In genomic region chr1:75421794-75422193, GRCm38 (mm10) we compare ENCODE assay signal across 10 mouse cellular contexts. TPM values are rescaled to one million over a fixed set of nuclear protein-coding genes. Genes with fewer than 3 reads are reported as not detected.
A peak's percentile ranks its signal among the peaks of the same experiment; 100 is the strongest.
DNase-seq lines count a peak whose midpoint lies in the region; ATAC-seq and TF ChIP-seq lines count a peak whose summit lies in the region.
"Had no signal": no experiment of that assay in that cellular context is flagged by ENCODE, and none has a peak within 500 bp of the region (broad histone marks: within the 10 kb centered on the region; RNA-seq: fewer than 3 reads in every experiment).

No protein-coding gene starts in this region.

- ATAC-seq in lung, embryonic 14.5 days (ENCODE audit: insufficient read depth): no peak
- peak; percentile 10 for ATAC-seq in limb, embryonic 13.5 days (ENCODE audit: low FRiP score, low read depth)
- no peak for ATAC-seq in stomach, embryonic 16.5 days (ENCODE audit: insufficient read depth, low FRiP score)

- H3K4me3 ChIP-seq in lung, embryonic 14.5 days (ENCODE audit: low read depth, low read length): 0 out of 2 replicates have a peak overlapping the region, but pooled peaks have one; percentile 6
- peak overlapping the region; percentile 45 for H3K4me3 ChIP-seq in limb, embryonic 13.5 days
- no peak overlapping the region for H3K4me3 ChIP-seq in stomach, embryonic 16.5 days (replicated peaks; ENCODE audit: low read length)
- H3K4me3 ChIP-seq: layer of hippocampus, adult 2 months had no signal

- WGBS in lung, embryonic 14.5 days: 26% methylated on average over 20 of the region's 20 CpGs
- WGBS in limb, embryonic 13.5 days: 12% methylated on average over 20 of the region's 20 CpGs
- WGBS in stomach, embryonic 16.5 days: 26% methylated on average over 20 of the region's 20 CpGs

- H3K4me1 ChIP-seq in lung, embryonic 14.5 days (ENCODE audit: insufficient read depth): 0 out of 2 replicates have a peak, but pooled peaks cover 6% of the 10 kb centered on the region
- H3K4me1 ChIP-seq in limb, embryonic 13.5 days: peaks cover 23% of the 10 kb centered on the region
- peaks cover 4% of the 10 kb centered on the region; the same call in 1 of the 2 replicates for H3K4me1 ChIP-seq in stomach, embryonic 16.5 days (ENCODE audit: control insufficient read depth, insufficient read depth, low read length)

- H3K9me3 ChIP-seq in lung, embryonic 14.5 days (ENCODE audit: low read depth, low read length): no peaks in the 10 kb centered on the region
- no peaks in the 10 kb centered on the region for H3K9me3 ChIP-seq in limb, embryonic 13.5 days
- no peaks in the 10 kb centered on the region for H3K9me3 ChIP-seq in stomach, embryonic 16.5 days (replicated peaks; ENCODE audit: control insufficient read depth, low read length)

- H3K27me3 ChIP-seq in lung, embryonic 14.5 days (ENCODE audit: insufficient read depth, low read length): peaks cover 47% of the 10 kb centered on the region
- H3K27me3 ChIP-seq in limb, embryonic 13.5 days: peaks cover 58% of the 10 kb centered on the region
- peaks cover 35% of the 10 kb centered on the region for H3K27me3 ChIP-seq in stomach, embryonic 16.5 days (ENCODE audit: control insufficient read depth, insufficient read depth, low read length)

- no peak overlapping the region; the same call in 1 of the 2 replicates for H3K9ac ChIP-seq in lung, embryonic 14.5 days
- H3K9ac ChIP-seq in limb, embryonic 13.5 days: peak overlapping the region; percentile 57
- peak overlapping the region; percentile 10; the same call in 1 of the 2 replicates for H3K9ac ChIP-seq in stomach, embryonic 16.5 days (ENCODE audit: low read length)

- H3K36me3 ChIP-seq in lung, embryonic 14.5 days (ENCODE audit: insufficient read depth): peaks cover 20% of the 10 kb centered on the region; the same call in 1 of the 2 replicates
- peaks cover 27% of the 10 kb centered on the region for H3K36me3 ChIP-seq in limb, embryonic 13.5 days
- H3K36me3 ChIP-seq in stomach, embryonic 16.5 days (ENCODE audit: control insufficient read depth, insufficient read depth, low read length): no peaks in the 10 kb centered on the region

- peak; percentile 25 for DNase-seq in embryo, embryonic 11 days
- DNase-seq in embryo, embryonic 9.5 days (ENCODE audit: extremely low spot score): no peak
- no peak for DNase-seq in lung, embryonic 14.5 days
- DNase-seq in lung, postnatal 10 days: no peak
- no peak for DNase-seq in c-Kit-positive CD71-positive TER-119-positive erythroid progenitor cells, embryonic 14.5 days (ENCODE audit: low spot score)
- DNase-seq in left cerebral cortex, adult 18-20 months (ENCODE audit: low spot score in 2 of 2): no peak

- no peak for TF ChIP-seq CTCF in lung, embryonic 14.5 days (IDR thresholded peaks at IDR 0.05; ENCODE audit: low read depth)

- peak overlapping the region; percentile 65 for H3K4me2 ChIP-seq in lung, embryonic 14.5 days
- H3K4me2 ChIP-seq in limb, embryonic 13.5 days (replicated peaks): peak overlapping the region; percentile 71
- no peak overlapping the region for H3K4me2 ChIP-seq in stomach, embryonic 16.5 days (ENCODE audit: low read depth, low read length)

- H3K27ac ChIP-seq in lung, embryonic 14.5 days (ENCODE audit: low read depth): no peak overlapping the region
- no peak overlapping the region for H3K27ac ChIP-seq in limb, embryonic 13.5 days
- H3K27ac ChIP-seq in stomach, embryonic 16.5 days (ENCODE audit: low read length): no peak overlapping the region
- H3K27ac ChIP-seq: layer of hippocampus, adult 2 months had no signal

RNA-seq across cellular contexts. Expression of gene Gmppa, which starts 13.9 kb away (rescaled TPM):
- polyA plus RNA-seq in lung, embryonic 14.5 days (2014; fragmentation: Nextera tagmentation; extraction: Ambion mirVana): 61.2 and 67.3 TPM in 2 replicates
- polyA plus RNA-seq in limb, embryonic 13.5 days (2015; fragmentation: Nextera tagmentation; extraction: Ambion mirVana): 70.1 and 71.8 TPM in 2 replicates
- 104 and 127 TPM in 2 replicates for polyA plus RNA-seq in stomach, embryonic 16.5 days (2015; fragmentation: Nextera tagmentation; extraction: Ambion mirVana)
- total RNA-seq in left cerebral cortex, adult 18-20 months (2021): 10 to 100 TPM; 67.1 to 70.4 TPM

RNA-seq across cellular contexts. Expression of gene Asic4, which starts 28.4 kb away (rescaled TPM):
- 0.12 and 0.18 TPM in 2 replicates for polyA plus RNA-seq in lung, embryonic 14.5 days (2014; fragmentation: Nextera tagmentation; extraction: Ambion mirVana)
- 0.65 and 0.80 TPM in 2 replicates for polyA plus RNA-seq in limb, embryonic 13.5 days (2015; fragmentation: Nextera tagmentation; extraction: Ambion mirVana)
- 1.3 and 1.4 TPM in 2 replicates for polyA plus RNA-seq in stomach, embryonic 16.5 days (2015; fragmentation: Nextera tagmentation; extraction: Ambion mirVana)
- 10 to 100 TPM; 16.2 to 19.6 TPM for total RNA-seq in left cerebral cortex, adult 18-20 months (2021)
- total RNA-seq: gastrocnemius, adult 18-20 months had no signal

RNA-seq across cellular contexts. Expression of gene Speg, which starts 46.7 kb away (rescaled TPM):
- polyA plus RNA-seq in lung, embryonic 14.5 days (2014; fragmentation: Nextera tagmentation; extraction: Ambion mirVana): 40.1 and 44.7 TPM in 2 replicates
- 20.7 and 21.3 TPM in 2 replicates for polyA plus RNA-seq in limb, embryonic 13.5 days (2015; fragmentation: Nextera tagmentation; extraction: Ambion mirVana)
- 41.1 and 41.2 TPM in 2 replicates for polyA plus RNA-seq in stomach, embryonic 16.5 days (2015; fragmentation: Nextera tagmentation; extraction: Ambion mirVana)
- total RNA-seq in left cerebral cortex, adult 18-20 months (2021): 100 to 1,000 TPM; 181 to 191 TPM

RNA-seq across cellular contexts. Expression of gene Chpf, which starts 57.3 kb away (rescaled TPM):
- polyA plus RNA-seq in lung, embryonic 14.5 days (2014; fragmentation: Nextera tagmentation; extraction: Ambion mirVana): 32.8 and 35.1 TPM in 2 replicates
- polyA plus RNA-seq in limb, embryonic 13.5 days (2015; fragmentation: Nextera tagmentation; extraction: Ambion mirVana): 37.5 and 37.7 TPM in 2 replicates
- 28.0 and 28.1 TPM in 2 replicates for polyA plus RNA-seq in stomach, embryonic 16.5 days (2015; fragmentation: Nextera tagmentation; extraction: Ambion mirVana)
- total RNA-seq in left cerebral cortex, adult 18-20 months (2021): 10 to 100 TPM; 87.2 to 93.6 TPM

RNA-seq across cellular contexts. Expression of gene Tmem198, which starts 57.5 kb away (rescaled TPM):
- polyA plus RNA-seq in lung, embryonic 14.5 days (2014; fragmentation: Nextera tagmentation; extraction: Ambion mirVana): 0.26 and 0.72 TPM in 2 replicates
- polyA plus RNA-seq in limb, embryonic 13.5 days (2015; fragmentation: Nextera tagmentation; extraction: Ambion mirVana): 0.83 and 0.97 TPM in 2 replicates
- 1.6 and 2.1 TPM in 2 replicates for polyA plus RNA-seq in stomach, embryonic 16.5 days (2015; fragmentation: Nextera tagmentation; extraction: Ambion mirVana)
- total RNA-seq in left cerebral cortex, adult 18-20 months (2021): 100 to 1,000 TPM in 1 of 2 experiments, 10 to 100 TPM in 1; 93.8 to 107 TPM
